Mouse (Mus musculus) CH12.LX (cell line): ENCODE measurements around the gene Ccdc24.

Source experiments
- CHD1 ChIP-seq: IDR thresholded peaks from 2 replicates; pipeline ENCODE4 v1.6.1; 2012; ENCODE audit warnings: low read depth, low read length, improper control_type of control experiment, inconsistent platforms
- CHD2 ChIP-seq: IDR thresholded peaks from 2 replicates; pipeline ENCODE4 v1.6.1; 2011; ENCODE audit warnings: low read length, improper control_type of control experiment
- CTCF ChIP-seq, 2 experiments: IDR thresholded peaks in 1 of 2; conservative IDR thresholded peaks in 1 of 2; 2 replicates each; pipeline ENCODE4 v1.5.1; 2011 to 2012; ENCODE audit warnings: low read depth in 2 of 2, low read length in 2 of 2, improper control_type of control experiment in 1 of 2, inconsistent platforms in 1 of 2, mild to moderate bottlenecking in 1 of 2, moderate library complexity in 1 of 2
- KAT2A ChIP-seq: IDR thresholded peaks from 2 replicates; pipeline ENCODE4 v1.6.1; 2012; ENCODE audit warnings: low read length, improper control_type of control experiment, inconsistent platforms; ENCODE audit not compliant: insufficient replicate concordance
- POLR2A ChIP-seq: IDR thresholded peaks from 2 replicates; pipeline ENCODE4 v1.6.1; 2011; ENCODE audit warnings: low read depth, mild to moderate bottlenecking, improper control_type of control experiment, low read length
- POLR2AphosphoS2 ChIP-seq: IDR thresholded peaks from 2 replicates; pipeline ENCODE4 v1.6.1; 2011; ENCODE audit warnings: low read depth, low read length, improper control_type of control experiment

GRCm38 (mm10) chr4:117844467-117844866 lies 27.9 kb downstream of the Ccdc24 start:
- TF ChIP-seq POLR2A (no peak), CTCF (conservative IDR thresholded peaks at IDR 0.05 in 1 of 2, IDR thresholded peaks at IDR 0.05 in 1 of 2; ENCODE audit: low read depth in 2 of 2, low read length in 2 of 2) (no peak), KAT2A (no peak), CHD2 (no peak), POLR2AphosphoS2 (no peak), CHD1 (no peak)
